Mouse (Mus musculus) CH12.LX (cell line): ENCODE data around the gene Olfr1238.

Experiments used
- CHD2 ChIP-seq: IDR thresholded peaks from 2 replicates; pipeline ENCODE4 v1.6.1; 2011; ENCODE audit warnings: low read length, improper control_type of control experiment
- CTCF ChIP-seq, 2 experiments: IDR thresholded peaks in 1 of 2; conservative IDR thresholded peaks in 1 of 2; 2 replicates each; pipeline ENCODE4 v1.5.1; 2011 to 2012; ENCODE audit warnings: low read depth in 2 of 2, low read length in 2 of 2, improper control_type of control experiment in 1 of 2, inconsistent platforms in 1 of 2, mild to moderate bottlenecking in 1 of 2, moderate library complexity in 1 of 2
- EP300 ChIP-seq: IDR thresholded peaks from 2 replicates; pipeline ENCODE4 v1.6.1; 2011; ENCODE audit warnings: low read length, improper control_type of control experiment
- HCFC1 ChIP-seq: IDR thresholded peaks from 2 replicates; pipeline ENCODE4 v1.6.1; 2012; ENCODE audit warnings: low read depth, mild to moderate bottlenecking, inconsistent platforms, low read length, improper control_type of control experiment
- JUND ChIP-seq: conservative IDR thresholded peaks from 2 replicates; pipeline ENCODE4 v1.6.1; 2011; ENCODE audit warnings: low read depth, low read length, improper control_type of control experiment
- MAX ChIP-seq: IDR thresholded peaks from 2 replicates; pipeline ENCODE4 v1.6.1; 2011; ENCODE audit warnings: low read length, improper control_type of control experiment
- MAZ ChIP-seq: IDR thresholded peaks from 2 replicates; pipeline ENCODE4 v1.6.1; 2012; ENCODE audit warnings: low read depth, mild to moderate bottlenecking, inconsistent platforms, low read length, improper control_type of control experiment, moderate library complexity
- MXI1 ChIP-seq: IDR thresholded peaks from 2 replicates; pipeline ENCODE4 v1.6.1; 2011; ENCODE audit warnings: mild to moderate bottlenecking, low read depth, low read length, improper control_type of control experiment
- POLR2A ChIP-seq: IDR thresholded peaks from 2 replicates; pipeline ENCODE4 v1.6.1; 2011; ENCODE audit warnings: low read depth, mild to moderate bottlenecking, improper control_type of control experiment, low read length
- POLR2AphosphoS2 ChIP-seq: IDR thresholded peaks from 2 replicates; pipeline ENCODE4 v1.6.1; 2011; ENCODE audit warnings: low read depth, low read length, improper control_type of control experiment
- SIN3A ChIP-seq: IDR thresholded peaks from 2 replicates; pipeline ENCODE4 v1.6.1; 2012; ENCODE audit warnings: low read length, improper control_type of control experiment, inconsistent platforms
- SMC3 ChIP-seq: IDR thresholded peaks from 2 replicates; pipeline ENCODE4 v1.6.1; 2011; ENCODE audit warnings: low read depth, low read length, improper control_type of control experiment
- USF1 ChIP-seq: IDR thresholded peaks from 2 replicates; pipeline ENCODE4 v1.6.1; 2014; ENCODE audit warnings: low read depth, mild to moderate bottlenecking, inconsistent platforms, low read length, improper control_type of control experiment

DNA sequence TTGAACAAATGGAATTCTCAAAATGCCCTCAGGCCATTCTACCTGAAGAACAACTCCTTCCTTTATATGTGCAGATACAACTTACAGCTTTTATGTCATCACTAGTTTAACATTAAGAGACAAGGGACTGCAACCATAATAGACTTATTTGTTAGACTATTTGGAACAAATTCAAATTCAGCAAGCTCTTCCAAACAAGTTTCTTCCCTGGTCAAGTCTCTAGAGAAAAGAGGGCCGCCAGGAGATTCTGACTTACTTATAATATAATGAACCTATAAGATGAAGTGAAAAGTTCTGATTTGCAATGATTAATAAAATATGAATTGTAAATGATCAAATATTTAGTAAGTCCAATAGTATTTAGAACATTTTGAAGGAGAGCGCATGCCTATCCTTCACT, at the start of gene Olfr1238:
- TF ChIP-seq CTCF (conservative IDR thresholded peaks at IDR 0.05 in 1 of 2, IDR thresholded peaks at IDR 0.05 in 1 of 2; ENCODE audit: low read depth in 2 of 2, low read length in 2 of 2), result no peak
- TF ChIP-seq POLR2AphosphoS2, result no peak
- TF ChIP-seq EP300, result no peak
- TF ChIP-seq SIN3A, result no peak
- no peak for TF ChIP-seq SMC3
- no peak for TF ChIP-seq POLR2A
- TF ChIP-seq CHD2, result no peak
- no peak for TF ChIP-seq MAZ
- no peak for TF ChIP-seq MAX
- no peak for TF ChIP-seq HCFC1
- no peak for TF ChIP-seq USF1
- no peak for TF ChIP-seq MXI1
- TF ChIP-seq JUND, result no peak
